Mouse (Mus musculus): ENCODE results near the gene Hist2h2ab.
"Not testable (repeated sequence)": the region's sequence is repeated elsewhere in the genome, so short reads cannot be mapped to it uniquely, and the experiment has no call there.

Gene Hist2h2ab

GRCm38 (mm10) chr3:96237904-96238511, 18.3 kb downstream of the Hist2h2ab start:
- DNase-seq = no peak

- DNase-seq = peak; percentile 19 to 60
Measured at GRCm38 (mm10) chr3:96238954-96239793, 19.5 kb downstream of the Hist2h2ab start, which contains the start of gene Hist2h3c2. TSS of gene Hist2h3c2 (minus strand) at chr3:96239127.

DNA sequence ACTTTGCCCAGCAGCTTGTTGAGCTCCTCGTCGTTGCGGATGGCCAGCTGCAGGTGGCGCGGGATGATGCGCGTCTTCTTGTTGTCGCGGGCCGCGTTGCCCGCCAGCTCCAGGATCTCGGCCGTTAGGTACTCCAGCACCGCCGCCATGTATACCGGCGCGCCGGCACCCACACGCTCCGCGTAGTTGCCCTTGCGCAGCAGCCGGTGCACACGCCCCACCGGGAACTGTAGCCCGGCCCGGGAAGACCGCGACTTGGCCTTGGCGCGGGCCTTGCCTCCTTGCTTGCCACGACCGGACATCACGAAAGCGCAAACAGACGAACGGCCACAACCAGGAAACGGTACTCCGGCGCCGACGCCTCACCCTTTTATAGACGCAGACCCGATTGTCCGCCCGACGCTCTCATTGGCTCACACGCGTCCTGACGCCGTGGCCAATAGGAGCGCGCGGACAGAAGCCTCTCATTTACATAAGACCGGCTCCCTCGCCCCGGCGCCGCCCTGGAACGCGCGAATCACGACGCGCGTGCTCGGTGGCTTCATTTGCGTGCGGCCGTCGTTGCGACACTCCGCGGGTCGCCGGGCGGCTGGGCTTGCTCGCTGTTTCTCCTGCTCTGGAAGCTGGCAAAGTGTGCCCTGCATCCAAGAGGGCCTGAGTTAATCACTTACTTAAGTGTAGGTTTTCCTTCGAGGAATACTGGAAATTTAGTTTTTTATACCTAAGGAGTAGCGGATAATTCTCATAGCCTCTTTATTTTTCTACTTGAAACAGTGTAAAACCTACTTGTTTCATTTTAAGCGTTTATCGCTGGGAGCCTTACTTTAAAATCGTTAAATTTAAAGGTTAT, 20.5 kb downstream of the Hist2h2ab start, which contains the start of gene Hist2h2aa2:
Gene Hist2h2aa2 (minus strand): TSS at position 328 of the 850 bp plus-strand sequence.
- peak; percentile 89 to 92 for DNase-seq

GRCm38 (mm10) chr3:96240799-96241197, 21.1 kb downstream of the Hist2h2ab start:
- no peak for DNase-seq

- no peak for DNase-seq
Measured at GRCm38 (mm10) chr3:96243921-96244572, 24.4 kb downstream of the Hist2h2ab start.

GRCm38 (mm10) chr3:96245003-96245886, 25.6 kb downstream of the Hist2h2ab start, which contains the start of gene Hist2h2aa1:
TSS of gene Hist2h2aa1 (plus strand) at chr3:96245497.
- peak; percentile 83 for DNase-seq

DNA sequence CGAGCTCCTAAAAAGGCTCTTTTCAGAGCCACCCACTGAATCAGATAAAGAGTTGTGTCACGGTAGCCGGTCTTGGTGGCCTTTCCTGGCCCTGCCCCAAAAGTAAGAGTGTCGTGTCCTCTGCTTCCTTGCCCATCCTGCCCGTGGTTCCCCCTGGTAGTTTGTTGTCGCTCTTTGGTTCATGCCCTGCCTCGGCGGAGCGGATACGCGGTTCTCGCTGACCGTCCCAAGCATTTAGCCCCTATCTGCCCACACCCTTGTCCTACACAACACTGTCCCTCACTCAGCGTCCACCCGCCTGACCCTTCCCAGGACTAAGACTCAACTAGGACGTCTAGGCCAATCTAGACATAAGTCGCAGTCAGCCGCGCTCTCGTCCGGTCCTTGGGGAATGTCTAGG, 26.4 kb downstream of the Hist2h2ab start:
- not testable (repeated sequence) for DNase-seq

DNA sequence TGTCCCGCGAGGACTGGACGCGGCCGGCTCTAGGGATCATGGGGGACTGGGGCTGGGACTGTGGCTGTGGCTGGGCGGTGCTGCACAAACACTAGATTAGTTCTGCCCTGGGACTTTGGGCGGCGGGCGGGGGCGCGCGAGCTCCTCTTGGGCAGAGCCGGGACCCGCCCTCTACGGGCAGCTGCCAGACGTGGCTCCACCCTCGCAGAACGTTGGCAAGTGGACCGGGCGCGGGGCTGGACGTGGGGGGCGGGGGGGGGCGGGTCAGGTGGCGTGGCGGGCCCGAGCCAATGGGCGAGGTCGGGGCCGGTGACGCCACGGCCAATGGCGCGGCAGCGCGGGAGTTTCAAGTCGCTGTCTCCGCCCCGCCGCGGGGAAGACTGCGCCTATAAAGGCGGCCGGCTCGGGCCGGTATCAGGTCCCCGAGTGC, 26.8 kb downstream of the Hist2h2ab start, which contains the start of gene Hist2h3c1:
Gene Hist2h3c1 (plus strand): TSS at position 259 of the 430 bp plus-strand sequence.
- DNase-seq = not testable (repeated sequence)

GRCm38 (mm10) chr3:96247356-96248140, 27.9 kb downstream of the Hist2h2ab start:
- DNase-seq = no peak

DNA sequence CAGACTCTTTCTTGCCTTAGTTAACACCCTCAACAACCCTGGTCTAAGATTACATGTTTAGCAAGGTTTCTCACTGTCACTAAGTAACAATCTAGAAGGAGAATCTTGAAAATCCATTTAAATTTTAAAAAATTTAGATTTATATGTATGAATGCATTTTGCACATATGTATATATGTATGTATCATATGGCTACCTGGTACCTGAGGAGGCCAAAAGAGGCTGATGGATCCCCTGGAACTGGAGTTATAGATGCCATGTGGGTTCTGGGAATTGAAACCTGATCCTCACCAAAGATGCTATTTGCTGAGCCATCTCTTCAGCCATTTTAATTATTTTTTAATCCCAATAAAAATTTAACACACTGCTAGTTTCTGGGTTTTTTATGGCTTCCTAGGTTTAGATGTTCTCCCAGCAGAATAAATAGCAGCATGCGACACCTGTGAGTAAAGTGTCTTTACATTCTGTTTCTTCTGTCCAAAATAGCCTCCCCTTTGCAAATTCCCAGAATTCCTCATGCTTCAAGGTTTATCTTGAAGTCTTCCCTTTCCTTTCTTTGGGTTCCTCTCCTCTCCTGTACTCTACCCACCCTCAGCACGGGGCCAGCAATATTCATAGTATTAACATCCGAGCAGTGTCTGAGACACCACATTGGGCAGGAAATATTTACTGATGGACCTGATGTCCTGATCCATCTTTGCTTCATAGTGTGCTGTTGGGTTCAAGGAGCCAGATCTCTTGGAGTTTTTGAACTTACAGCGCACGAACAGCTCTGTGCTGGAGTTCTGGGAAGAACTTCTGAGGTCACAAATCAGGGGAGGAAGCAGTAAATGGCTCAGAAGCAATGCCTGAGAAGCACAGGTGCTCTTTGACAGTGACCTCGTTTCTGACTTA, 28.7 kb downstream of the Hist2h2ab start:
- DNase-seq = no peak

GRCm38 (mm10) chr3:96249034-96249345, 29.3 kb downstream of the Hist2h2ab start:
- DNase-seq = no peak

GRCm38 (mm10) chr3:96250890-96251289, 31.2 kb downstream of the Hist2h2ab start:
- no peak for DNase-seq

- no peak for DNase-seq
Measured at GRCm38 (mm10) chr3:96251787-96252186, 32.1 kb downstream of the Hist2h2ab start.

DNA sequence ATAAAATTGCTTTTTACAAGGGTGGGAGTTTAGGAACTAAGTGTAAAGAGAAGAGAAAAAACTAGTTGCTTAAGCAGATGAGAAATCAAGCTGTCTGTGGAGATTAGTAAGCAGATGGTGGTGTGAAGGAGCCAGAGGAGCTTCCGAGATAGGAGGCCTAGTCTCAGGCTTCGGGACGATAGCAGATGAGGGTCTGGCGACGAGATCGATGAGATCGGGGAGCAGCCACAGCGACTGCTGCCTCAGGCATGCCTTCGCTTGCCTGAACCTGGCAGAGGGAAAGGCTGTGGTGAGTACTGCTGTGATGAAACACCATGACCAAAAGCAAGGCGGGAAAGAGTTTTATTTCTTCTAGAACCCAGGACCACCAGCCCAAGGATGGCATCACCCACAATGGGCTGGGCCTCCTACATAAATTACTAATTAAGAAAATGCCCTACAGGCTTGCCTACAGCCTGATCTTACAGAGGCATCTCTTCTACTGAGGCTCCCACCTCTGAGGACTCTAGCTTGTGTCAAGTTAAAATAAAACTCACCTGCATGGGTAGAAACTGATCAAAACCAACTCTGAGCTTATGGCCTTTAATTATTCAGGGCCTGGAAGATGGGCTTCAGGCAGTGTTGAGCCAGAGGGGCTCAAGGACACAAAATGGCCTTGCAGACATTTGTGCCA, 35.2 kb downstream of the Hist2h2ab start:
- no peak for DNase-seq

- no peak for DNase-seq
Measured at GRCm38 (mm10) chr3:96255926-96256593, 36.4 kb downstream of the Hist2h2ab start.

- no peak for DNase-seq
Measured at GRCm38 (mm10) chr3:96257190-96257589, 37.5 kb downstream of the Hist2h2ab start.

- no peak for DNase-seq
Measured at GRCm38 (mm10) chr3:96260220-96260619, 40.6 kb downstream of the Hist2h2ab start.

DNA sequence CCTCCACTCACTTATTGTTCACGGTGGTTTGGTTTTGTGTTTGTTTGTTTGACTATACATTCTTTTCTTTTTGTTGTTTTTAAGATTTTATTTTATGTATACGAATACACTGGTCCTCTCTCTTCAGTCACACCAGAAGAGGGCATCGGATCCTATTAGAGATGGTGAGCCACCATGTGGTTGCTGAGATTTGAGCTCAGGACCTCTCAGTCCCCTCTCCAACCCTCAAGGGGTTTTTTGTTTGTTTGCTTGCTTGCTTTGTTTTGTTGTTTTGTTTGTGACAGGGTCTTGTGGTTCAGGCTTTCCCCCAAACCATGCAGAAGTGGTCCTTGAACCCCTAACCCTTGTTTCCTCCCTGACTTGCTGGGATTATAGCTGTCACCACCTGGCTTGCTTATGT, 42.0 kb downstream of the Hist2h2ab start:
- no peak for DNase-seq

Measured in spleen, adult 18-20 months (tissue).